Mouse (Mus musculus): ENCODE measurements around the gene Slc41a2. TPM values are rescaled to one million over a fixed set of nuclear protein-coding genes. Genes with fewer than 3 reads are reported as not detected.
"Not testable (repeated sequence)": the region's sequence is repeated elsewhere in the genome, so short reads cannot be mapped to it uniquely, and the experiment has no call there.

The Slc41a2 gene
- polyA plus RNA-seq, 1 experiment: 8.5 TPM

GRCm38 (mm10) chr10:83378083-83378833 lies 40.6 kb upstream of the Slc41a2 start:
- TF ChIP-seq POLR2A (IDR thresholded peaks at IDR 0.05; ENCODE audit: control insufficient read depth, low read depth, low read length) (no peak), CTCF (IDR thresholded peaks at IDR 0.05; ENCODE audit: control insufficient read depth, insufficient read depth, insufficient replicate concordance, low read depth, low read length) (no peak)
- Histone ChIP-seq H3K36me3 (ENCODE audit: control insufficient read depth, insufficient read depth, low read length) (no peaks in the 10 kb centered on the region), H3K27me3 (ENCODE audit: control insufficient read depth, insufficient read depth, low read length) (no peaks in the 10 kb centered on the region), H3K4me3 (ENCODE audit: control insufficient read depth, low read depth, low read length) (no peak overlapping the region), H3K27ac (ENCODE audit: control insufficient read depth, insufficient read depth, low read depth, low read length) (no peak overlapping the region), H3K4me1 (ENCODE audit: control insufficient read depth, insufficient read depth, low read length) (peaks cover 3% of the 10 kb centered on the region)

- H3K27me3 ChIP-seq (ENCODE audit: control insufficient read depth, insufficient read depth, low read length): no peaks in the 10 kb centered on the region
- no peak for TF ChIP-seq CTCF (IDR thresholded peaks at IDR 0.05; ENCODE audit: control insufficient read depth, insufficient read depth, insufficient replicate concordance, low read depth, low read length)
- no peak for TF ChIP-seq POLR2A (IDR thresholded peaks at IDR 0.05; ENCODE audit: control insufficient read depth, low read depth, low read length)
- no peaks in the 10 kb centered on the region for H3K36me3 ChIP-seq (ENCODE audit: control insufficient read depth, insufficient read depth, low read length)
These were observed 39.4 kb upstream of the Slc41a2 start for GRCm38 (mm10) chr10:83376911-83377682.

GRCm38 (mm10) chr10:83375458-83375857 lies 37.8 kb upstream of the Slc41a2 start:
- not testable (repeated sequence) for H3K27me3 ChIP-seq (ENCODE audit: control insufficient read depth, insufficient read depth, low read length); H3K4me1 ChIP-seq (ENCODE audit: control insufficient read depth, insufficient read depth, low read length); H3K27ac ChIP-seq (ENCODE audit: control insufficient read depth, insufficient read depth, low read depth, low read length); H3K36me3 ChIP-seq (ENCODE audit: control insufficient read depth, insufficient read depth, low read length); H3K4me3 ChIP-seq (ENCODE audit: control insufficient read depth, low read depth, low read length)

More at GRCm38 (mm10) chr10:83376911-83377682, 39.4 kb upstream of the Slc41a2 start:
- H3K27ac ChIP-seq (ENCODE audit: control insufficient read depth, insufficient read depth, low read depth, low read length): no peak overlapping the region
- H3K4me1 ChIP-seq (ENCODE audit: control insufficient read depth, insufficient read depth, low read length): peaks cover 3% of the 10 kb centered on the region
- no peak overlapping the region for H3K4me3 ChIP-seq (ENCODE audit: control insufficient read depth, low read depth, low read length)

GRCm38 (mm10) chr10:83374045-83374656 lies 36.5 kb upstream of the Slc41a2 start:
- Histone ChIP-seq H3K27me3 (ENCODE audit: control insufficient read depth, insufficient read depth, low read length) (no peaks in the 10 kb centered on the region), H3K4me3 (ENCODE audit: control insufficient read depth, low read depth, low read length) (no peak overlapping the region), H3K4me1 (ENCODE audit: control insufficient read depth, insufficient read depth, low read length) (peaks cover 3% of the 10 kb centered on the region), H3K27ac (ENCODE audit: control insufficient read depth, insufficient read depth, low read depth, low read length) (no peak overlapping the region), H3K36me3 (ENCODE audit: control insufficient read depth, insufficient read depth, low read length) (no peaks in the 10 kb centered on the region)
- TF ChIP-seq CTCF (IDR thresholded peaks at IDR 0.05; ENCODE audit: control insufficient read depth, insufficient read depth, insufficient replicate concordance, low read depth, low read length) (no peak), POLR2A (IDR thresholded peaks at IDR 0.05; ENCODE audit: control insufficient read depth, low read depth, low read length) (no peak)

GRCm38 (mm10) chr10:83368918-83369317 lies 31.2 kb upstream of the Slc41a2 start:
- Histone ChIP-seq H3K27ac (ENCODE audit: control insufficient read depth, insufficient read depth, low read depth, low read length) (no peak overlapping the region), H3K4me3 (ENCODE audit: control insufficient read depth, low read depth, low read length) (no peak overlapping the region), H3K36me3 (ENCODE audit: control insufficient read depth, insufficient read depth, low read length) (0 out of 2 replicates have a peak, but pooled peaks cover 1% of the 10 kb centered on the region), H3K27me3 (ENCODE audit: control insufficient read depth, insufficient read depth, low read length) (no peaks in the 10 kb centered on the region), H3K4me1 (ENCODE audit: control insufficient read depth, insufficient read depth, low read length) (no peaks in the 10 kb centered on the region)
- TF ChIP-seq CTCF (IDR thresholded peaks at IDR 0.05; ENCODE audit: control insufficient read depth, insufficient read depth, insufficient replicate concordance, low read depth, low read length) (no peak), POLR2A (IDR thresholded peaks at IDR 0.05; ENCODE audit: control insufficient read depth, low read depth, low read length) (no peak)

GRCm38 (mm10) chr10:83363451-83363850 lies 25.8 kb upstream of the Slc41a2 start:
- Histone ChIP-seq H3K27ac (ENCODE audit: control insufficient read depth, insufficient read depth, low read depth, low read length) (no peak overlapping the region), H3K27me3 (ENCODE audit: control insufficient read depth, insufficient read depth, low read length) (no peaks in the 10 kb centered on the region), H3K4me1 (ENCODE audit: control insufficient read depth, insufficient read depth, low read length) (peaks cover 6% of the 10 kb centered on the region; the same call in 1 of the 2 replicates), H3K4me3 (ENCODE audit: control insufficient read depth, low read depth, low read length) (no peak overlapping the region), H3K36me3 (ENCODE audit: control insufficient read depth, insufficient read depth, low read length) (peaks cover 1% of the 10 kb centered on the region; the same call in 1 of the 2 replicates)
- no peak for TF ChIP-seq POLR2A (IDR thresholded peaks at IDR 0.05; ENCODE audit: control insufficient read depth, low read depth, low read length)
- no peak for TF ChIP-seq CTCF (IDR thresholded peaks at IDR 0.05; ENCODE audit: control insufficient read depth, insufficient read depth, insufficient replicate concordance, low read depth, low read length)
